Mouse (Mus musculus) kidney, embryonic 15.5 days (tissue): ENCODE measurements around the gene BC037034. TPM values are rescaled to one million over a fixed set of nuclear protein-coding genes. Genes with fewer than 3 reads are reported as not detected.
A peak's percentile ranks its signal among the peaks of the same experiment; 100 is the strongest.

Experiments used
- ATAC-seq: fragments of 200-750 bp; cut with Nextera tagmentation; replicated peaks from 2 replicates; pipeline ENCODE4 v1.8.0; 2017; ENCODE audit warnings: moderate TSS enrichment; ENCODE audit not compliant: low FRiP score
- H3K27ac ChIP-seq: fragments of 300-500 bp; sonication (generic); 2 replicates; pipeline ENCODE4 v1.5.1; 2015; ENCODE audit warnings: mild to moderate bottlenecking, inconsistent platforms
- H3K27me3 ChIP-seq: fragments of 300-500 bp; sonication (generic); 2 replicates; pipeline ENCODE4 v1.6.1; 2015; ENCODE audit warnings: inconsistent platforms
- H3K36me3 ChIP-seq: fragments of 300-500 bp; sonication (generic); 2 replicates; pipeline ENCODE4 v1.6.1; 2015; ENCODE audit warnings: inconsistent platforms
- H3K4me1 ChIP-seq: fragments of 300-500 bp; sonication (generic); 2 replicates; pipeline ENCODE4 v1.6.1; 2015; ENCODE audit warnings: inconsistent platforms
- H3K4me2 ChIP-seq: fragments of 300-500 bp; sonication (generic); 2 replicates; pipeline ENCODE4 v1.6.1; 2015; ENCODE audit warnings: moderate library complexity, mild to moderate bottlenecking, inconsistent platforms
- H3K4me3 ChIP-seq: fragments of 300-500 bp; sonication (generic); replicated peaks from 2 replicates; pipeline ENCODE4 v1.5.1; 2015; ENCODE audit warnings: mild to moderate bottlenecking, inconsistent platforms
- H3K9ac ChIP-seq: fragments of 300-500 bp; sonication (generic); 2 replicates; pipeline ENCODE4 v1.6.1; 2015; ENCODE audit warnings: mild to moderate bottlenecking, inconsistent platforms
- H3K9me3 ChIP-seq: fragments of 300-500 bp; sonication (generic); replicated peaks from 2 replicates; pipeline ENCODE4 v1.6.1; 2016; ENCODE audit warnings: inconsistent platforms
- WGBS: fragments of 180-500 bp; shearing (Covaris S2); methylation state at CpG from one replicate; pipeline ENCODE4 v1.1.7; 2015; ENCODE audit warnings: mixed read lengths; 5-methylcytosine and 5-hydroxymethylcytosine counted together
- polyA plus RNA-seq: library from polyadenylated mRNA; unstranded; fragments of >200 nt; fragmentation: Nextera tagmentation; extraction: Ambion mirVana; gene quantifications from 2 replicates; pipeline ENCODE4 v1.2.1, GENCODE M21; 2015

The BC037034 gene
- polyA plus RNA-seq, 1 experiment from 2014 or later = 6.5 TPM

DNA sequence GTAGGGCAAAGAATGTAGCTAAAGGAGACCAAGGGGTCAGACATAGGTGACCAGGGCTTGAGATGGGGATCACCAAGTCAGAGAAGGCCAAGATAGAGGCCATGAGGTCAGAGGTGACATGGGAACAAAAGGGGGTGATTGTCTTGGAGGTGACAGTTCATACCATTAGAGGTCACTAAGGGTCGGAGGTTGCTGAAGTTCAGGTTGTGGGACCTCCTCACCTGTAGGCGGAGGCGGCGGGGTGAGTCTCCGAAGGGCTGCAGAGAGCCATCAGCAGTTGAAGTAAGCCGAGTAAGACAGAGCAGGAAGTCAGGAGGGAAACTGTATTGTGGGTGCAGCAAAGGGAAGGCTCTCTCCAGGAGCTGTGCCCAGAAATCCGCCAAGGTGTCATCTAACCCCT is 14.2 kb upstream of the BC037034 start:
- Histone ChIP-seq H3K4me1 (peaks cover 44% of the 10 kb centered on the region), H3K27me3 (peaks cover 7% of the 10 kb centered on the region; the same call in 1 of the 2 replicates), H3K9me3 (peaks cover 7% of the 10 kb centered on the region; the same call in 1 of the 2 replicates), H3K4me2 (peak overlapping the region; percentile 84), H3K36me3 (peaks cover 17% of the 10 kb centered on the region), H3K4me3 (peak overlapping the region; percentile 80; the same call in 1 of the 2 replicates), H3K9ac (no peak overlapping the region), H3K27ac (no peak overlapping the region)
- no peak for ATAC-seq
- WGBS = 87% methylated on average over 7 of the region's 7 CpGs

- Histone ChIP-seq H3K36me3 (peaks cover 17% of the 10 kb centered on the region), H3K4me1 (peaks cover 59% of the 10 kb centered on the region), H3K9ac (peak overlapping the region; percentile 42), H3K27ac (peak overlapping the region; percentile 59), H3K27me3 (no peaks in the 10 kb centered on the region), H3K4me3 (peak overlapping the region; percentile 24), H3K4me2 (peak overlapping the region; percentile 59), H3K9me3 (peaks cover 2% of the 10 kb centered on the region; the same call in 1 of the 2 replicates)
- 21% methylated on average over 41 of the region's 41 CpGs for WGBS
- ATAC-seq = 0 out of 2 replicates have a peak, but pooled peaks have one; percentile 10
Measured at GRCm38 (mm10) chr5:138275216-138276050, 11.6 kb upstream of the BC037034 start.

DNA sequence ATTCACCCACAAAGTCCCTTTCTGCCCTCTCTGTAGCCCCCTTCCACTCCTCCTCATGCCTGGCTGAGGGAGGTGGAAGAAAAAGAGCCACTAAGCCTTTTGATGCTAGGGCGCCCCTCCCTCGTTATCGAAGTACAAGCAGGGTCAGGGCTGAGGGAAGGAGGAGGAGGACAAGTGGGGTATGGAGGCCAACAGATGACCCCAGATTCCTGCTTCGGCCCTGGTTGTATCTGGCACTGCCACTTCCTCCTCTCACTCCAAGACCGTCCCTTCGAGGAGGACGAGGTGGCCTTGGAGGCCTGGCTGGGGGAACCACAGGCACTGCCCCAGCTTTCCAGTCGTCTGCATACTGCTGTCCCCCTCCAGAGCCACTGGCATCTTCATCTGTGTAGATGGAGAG is 10.4 kb upstream of the BC037034 start:
- Histone ChIP-seq H3K9ac (no peak overlapping the region), H3K27me3 (no peaks in the 10 kb centered on the region), H3K36me3 (peaks cover 17% of the 10 kb centered on the region), H3K27ac (no peak overlapping the region), H3K9me3 (no peaks in the 10 kb centered on the region), H3K4me2 (no peak overlapping the region), H3K4me3 (no peak overlapping the region), H3K4me1 (peaks cover 52% of the 10 kb centered on the region)
- 72% methylated on average over 8 of the region's 8 CpGs for WGBS
- ATAC-seq = no peak

DNA sequence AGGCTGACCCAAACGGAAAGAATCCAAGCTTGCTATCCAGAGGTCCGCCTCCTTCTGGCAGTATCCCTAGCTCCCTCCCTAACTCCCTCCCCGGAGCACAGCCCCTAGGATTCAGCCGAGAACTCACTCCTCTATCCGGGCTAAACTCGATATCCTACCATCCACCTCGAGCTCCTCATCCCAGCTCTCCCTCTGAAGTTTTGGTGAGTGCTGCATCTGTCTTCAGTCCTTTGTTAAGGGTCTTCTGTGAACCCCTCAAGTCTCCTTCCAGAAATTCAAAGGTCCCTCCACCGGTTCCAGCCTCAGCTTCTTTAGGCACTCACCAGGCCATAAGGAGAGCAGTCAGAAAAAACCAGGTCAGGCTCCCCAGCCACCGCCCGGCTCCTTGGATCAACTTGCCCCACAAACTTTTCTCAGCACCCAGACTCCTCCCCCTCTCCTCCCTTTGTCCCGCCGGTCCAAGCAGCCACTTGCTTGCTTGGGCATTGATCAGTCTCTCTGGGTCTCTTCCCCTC is 8.6 kb upstream of the BC037034 start, which contains the start of gene Gal3st4:
Gene Gal3st4, minus strand, starts transcription at position 432 of the 515 bp plus-strand sequence.
- ATAC-seq = 0 out of 2 replicates have a peak, but pooled peaks have one; percentile 34
- Histone ChIP-seq H3K9ac (peak within 1 kb of the TSS; percentile 23), H3K36me3 (peaks cover 14% of the 10 kb centered on the region), H3K4me3 (peak within 1 kb of the TSS; percentile 30), H3K9me3 (no peaks in the 10 kb centered on the region), H3K4me2 (peak within 1 kb of the TSS; percentile 52), H3K27me3 (no peaks in the 10 kb centered on the region), H3K4me1 (peaks cover 39% of the 10 kb centered on the region), H3K27ac (peak within 1 kb of the TSS; percentile 77)
- WGBS = 3% methylated on average over 12 of the region's 12 CpGs

DNA sequence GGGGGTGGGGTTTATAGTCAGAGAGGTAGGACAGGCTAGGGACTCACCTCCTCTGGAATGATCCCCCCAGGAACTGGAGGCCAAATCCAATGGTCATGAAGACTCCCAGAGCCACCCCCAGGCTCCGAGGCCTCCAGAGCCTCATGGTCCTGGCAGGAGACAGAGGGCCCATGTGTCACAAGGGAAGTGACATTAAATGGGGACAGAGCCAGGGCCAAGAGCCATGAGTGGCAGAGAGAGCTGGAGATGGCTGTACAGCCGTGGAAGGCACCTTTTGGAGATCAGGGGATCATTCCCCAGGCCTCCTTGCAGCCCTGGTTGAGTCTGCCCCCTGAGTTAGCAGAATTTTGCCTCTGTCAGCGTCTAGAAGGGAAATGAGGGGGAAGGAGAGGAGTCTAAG is 7.4 kb upstream of the BC037034 start:
- ATAC-seq = no peak
- H3K27ac ChIP-seq = no peak overlapping the region
- peaks cover 32% of the 10 kb centered on the region for H3K4me1 ChIP-seq
- peaks cover 9% of the 10 kb centered on the region for H3K36me3 ChIP-seq
- no peaks in the 10 kb centered on the region for H3K9me3 ChIP-seq
- no peak overlapping the region for H3K4me3 ChIP-seq
- H3K9ac ChIP-seq = no peak overlapping the region
- H3K4me2 ChIP-seq = no peak overlapping the region
- 45% methylated on average over 3 of the region's 3 CpGs for WGBS
- no peaks in the 10 kb centered on the region for H3K27me3 ChIP-seq

DNA sequence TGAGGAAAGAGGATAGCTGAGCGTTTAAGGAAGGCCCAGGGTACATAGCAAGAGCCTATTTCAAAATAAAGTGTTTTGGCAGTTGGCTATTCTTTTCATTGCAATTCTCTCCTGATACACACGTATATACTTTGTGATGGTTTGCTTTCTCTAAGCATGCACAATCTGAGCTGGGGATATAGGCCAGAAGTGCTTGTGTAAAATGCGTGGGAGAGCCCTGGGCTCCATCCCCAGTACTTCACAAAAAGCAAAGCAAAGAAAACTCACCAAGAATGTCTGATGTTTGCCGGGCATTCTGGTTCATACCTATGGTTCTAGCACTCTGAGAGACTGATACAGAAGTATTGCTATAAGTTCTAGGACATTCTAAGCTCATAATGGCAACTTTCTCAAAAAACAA is 5.1 kb upstream of the BC037034 start:
- H3K27ac ChIP-seq = no peak overlapping the region
- no peaks in the 10 kb centered on the region for H3K27me3 ChIP-seq
- H3K4me1 ChIP-seq = peaks cover 25% of the 10 kb centered on the region
- H3K4me3 ChIP-seq = no peak overlapping the region
- WGBS = 78% methylated on average over 4 of the region's 4 CpGs
- no peak overlapping the region for H3K9ac ChIP-seq
- H3K36me3 ChIP-seq = peaks cover 12% of the 10 kb centered on the region
- H3K4me2 ChIP-seq = no peak overlapping the region
- no peaks in the 10 kb centered on the region for H3K9me3 ChIP-seq
- no peak for ATAC-seq

GRCm38 (mm10) chr5:138267114-138267513 is 3.3 kb upstream of the BC037034 start:
- Histone ChIP-seq H3K27ac (no peak overlapping the region), H3K36me3 (peaks cover 15% of the 10 kb centered on the region), H3K4me3 (no peak overlapping the region), H3K27me3 (no peaks in the 10 kb centered on the region), H3K4me1 (peaks cover 25% of the 10 kb centered on the region), H3K9me3 (no peaks in the 10 kb centered on the region), H3K4me2 (no peak overlapping the region), H3K9ac (no peak overlapping the region)
- WGBS = 89% methylated on average over 3 of the region's 3 CpGs
- no peak for ATAC-seq

GRCm38 (mm10) chr5:138265712-138266111 is 1.9 kb upstream of the BC037034 start:
- no peak overlapping the region for H3K4me2 ChIP-seq
- peaks cover 29% of the 10 kb centered on the region for H3K36me3 ChIP-seq
- H3K9ac ChIP-seq = no peak overlapping the region
- no peaks in the 10 kb centered on the region for H3K27me3 ChIP-seq
- ATAC-seq = no peak
- H3K4me1 ChIP-seq = peaks cover 28% of the 10 kb centered on the region
- H3K4me3 ChIP-seq = no peak overlapping the region
- H3K9me3 ChIP-seq = no peaks in the 10 kb centered on the region
- 96% methylated on average over 4 of the region's 4 CpGs for WGBS
- no peak overlapping the region for H3K27ac ChIP-seq

DNA sequence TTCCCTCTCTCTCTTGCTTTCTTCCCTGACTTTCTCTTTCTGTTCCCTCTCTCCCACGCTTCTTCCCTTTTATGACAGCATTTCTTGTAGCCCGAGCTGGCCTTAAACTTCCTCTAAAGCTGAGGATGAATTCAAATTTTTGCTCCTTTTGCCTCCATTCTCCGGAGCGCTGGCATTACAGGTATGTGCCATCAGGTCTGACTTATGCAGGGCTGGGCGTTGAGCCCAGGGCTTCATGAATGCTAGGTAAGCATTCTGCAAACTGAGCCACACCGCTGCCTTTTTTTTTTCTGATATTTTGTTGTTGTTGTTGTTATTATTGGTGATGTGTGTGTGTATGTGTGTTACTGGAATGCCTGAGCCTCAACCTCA is 360 bp upstream of the BC037034 start:
- WGBS = 10% methylated on average over 6 of the region's 6 CpGs

GRCm38 (mm10) chr5:138262582-138263240 is 1.1 kb downstream of the BC037034 start:
- H3K36me3 ChIP-seq = peaks cover 58% of the 10 kb centered on the region
- no peaks in the 10 kb centered on the region for H3K9me3 ChIP-seq
- no peak overlapping the region for H3K27ac ChIP-seq
- peaks cover 37% of the 10 kb centered on the region for H3K4me1 ChIP-seq
- WGBS = 58% methylated on average over 18 of the region's 18 CpGs
- H3K4me2 ChIP-seq = peak overlapping the region; percentile 85
- ATAC-seq = no peak
- no peaks in the 10 kb centered on the region for H3K27me3 ChIP-seq
- peak overlapping the region; percentile 79 for H3K4me3 ChIP-seq
- H3K9ac ChIP-seq = peak overlapping the region; percentile 92

More for the DNA sequence above, 360 bp upstream of the BC037034 start:
- Histone ChIP-seq H3K9me3 (no peaks in the 10 kb centered on the region), H3K36me3 (peaks cover 44% of the 10 kb centered on the region), H3K4me3 (peak overlapping the region; percentile 79), H3K27ac (peak overlapping the region; percentile 82), H3K4me1 (peaks cover 31% of the 10 kb centered on the region), H3K4me2 (peak overlapping the region; percentile 85), H3K9ac (peak overlapping the region; percentile 92), H3K27me3 (no peaks in the 10 kb centered on the region)
- ATAC-seq = no peak

DNA sequence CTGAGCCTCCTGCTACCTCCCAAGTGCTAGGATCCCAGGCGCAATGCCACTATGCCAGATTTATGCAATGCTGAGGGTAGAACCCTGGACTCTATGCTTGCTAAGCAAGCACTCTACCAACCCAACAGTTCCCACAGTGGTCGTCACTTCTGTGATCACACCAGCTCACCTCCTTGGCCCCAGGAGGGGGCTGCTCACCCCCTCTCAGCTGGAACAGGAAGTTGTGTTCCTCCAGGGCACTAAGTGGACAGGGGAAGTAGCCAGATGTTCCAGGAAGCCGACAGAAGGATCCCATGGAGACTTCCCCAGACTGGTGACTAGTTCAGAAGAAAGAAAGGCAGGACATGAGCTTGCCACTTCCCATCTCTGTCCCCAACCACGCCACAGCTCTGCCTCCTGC is 1.8 kb downstream of the BC037034 start:
- Histone ChIP-seq H3K27ac (no peak overlapping the region), H3K27me3 (no peaks in the 10 kb centered on the region), H3K36me3 (peaks cover 60% of the 10 kb centered on the region), H3K4me3 (0 out of 2 replicates have a peak overlapping the region, but pooled peaks have one; percentile 79), H3K4me2 (peak overlapping the region; percentile 85), H3K4me1 (peaks cover 37% of the 10 kb centered on the region), H3K9ac (no peak overlapping the region), H3K9me3 (no peaks in the 10 kb centered on the region)
- ATAC-seq = no peak
- WGBS = 72% methylated on average over 4 of the region's 4 CpGs

GRCm38 (mm10) chr5:138260834-138261233 is 3.0 kb downstream of the BC037034 start:
- H3K4me2 ChIP-seq = no peak overlapping the region
- peaks cover 44% of the 10 kb centered on the region for H3K4me1 ChIP-seq
- H3K9me3 ChIP-seq = no peaks in the 10 kb centered on the region
- H3K4me3 ChIP-seq = no peak overlapping the region
- no peak for ATAC-seq
- H3K27ac ChIP-seq = no peak overlapping the region
- WGBS = 89% methylated on average over 11 of the region's 11 CpGs
- H3K36me3 ChIP-seq = peaks cover 51% of the 10 kb centered on the region
- H3K27me3 ChIP-seq = no peaks in the 10 kb centered on the region
- H3K9ac ChIP-seq = no peak overlapping the region
